Mouse (Mus musculus): ENCODE data around the gene Cacna1d.

The Cacna1d gene

DNA sequence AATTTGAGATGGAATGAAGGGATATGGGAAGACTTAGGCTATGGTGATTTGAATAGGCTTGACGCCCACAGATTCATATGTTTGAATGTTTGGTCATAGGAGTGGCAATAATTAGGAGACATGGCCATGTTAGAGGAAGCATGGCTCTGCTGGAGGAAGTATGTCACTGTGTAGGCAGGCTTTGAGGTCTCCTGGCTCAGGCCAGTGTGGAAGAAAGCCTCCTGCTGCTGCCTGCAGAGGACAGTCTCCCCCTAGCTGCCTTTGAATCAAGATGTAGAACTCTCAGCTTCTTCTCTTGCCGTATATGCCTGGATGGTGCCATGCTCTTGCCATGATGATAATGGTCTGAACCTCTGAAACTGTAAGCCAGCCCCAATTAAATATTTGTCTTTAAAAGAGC lies 120.2 kb downstream of the Cacna1d start:
- DNase-seq (ENCODE audit: low spot score), result no peak

DNA sequence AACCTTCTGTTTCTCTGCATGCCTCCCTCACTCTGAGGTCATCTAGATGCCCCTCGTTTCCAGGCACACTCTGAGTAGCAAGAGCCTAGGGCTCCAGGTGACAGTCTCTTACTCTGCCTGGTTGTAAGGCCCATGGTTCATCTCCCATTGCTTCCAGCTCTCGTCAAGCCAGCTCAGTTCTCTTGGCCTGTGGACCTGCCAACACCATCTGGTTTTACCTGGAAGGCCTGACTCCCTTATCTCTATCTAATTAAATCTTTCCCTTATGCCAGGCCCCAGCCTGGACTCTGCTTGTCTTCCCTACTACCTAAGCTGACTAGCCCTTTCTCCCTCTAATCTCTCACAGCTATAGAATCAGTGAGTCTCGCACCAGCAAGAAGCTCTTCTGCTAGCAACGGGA lies 124.2 kb downstream of the Cacna1d start:
- no peak for DNase-seq (ENCODE audit: low spot score)

DNA sequence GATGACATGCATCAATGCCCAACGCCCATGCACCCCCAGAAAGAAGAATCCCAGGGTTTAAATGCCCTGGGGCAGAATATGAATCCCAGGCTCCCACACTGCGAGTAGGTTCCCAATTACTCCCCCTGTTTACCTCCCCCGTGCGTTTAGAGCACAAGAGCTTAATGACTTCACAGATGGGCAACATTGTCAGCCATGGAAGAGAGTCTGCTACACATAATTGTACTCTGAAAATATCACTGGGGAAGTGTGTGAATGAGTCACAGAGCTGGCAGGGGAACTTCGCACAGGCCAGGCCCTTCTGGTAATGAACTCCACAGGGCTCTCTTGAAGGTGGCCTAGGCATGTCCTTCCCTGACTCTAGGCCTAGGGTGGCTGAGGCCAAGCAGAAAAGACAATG lies 125.4 kb downstream of the Cacna1d start:
- no peak for DNase-seq (ENCODE audit: low spot score)

DNA sequence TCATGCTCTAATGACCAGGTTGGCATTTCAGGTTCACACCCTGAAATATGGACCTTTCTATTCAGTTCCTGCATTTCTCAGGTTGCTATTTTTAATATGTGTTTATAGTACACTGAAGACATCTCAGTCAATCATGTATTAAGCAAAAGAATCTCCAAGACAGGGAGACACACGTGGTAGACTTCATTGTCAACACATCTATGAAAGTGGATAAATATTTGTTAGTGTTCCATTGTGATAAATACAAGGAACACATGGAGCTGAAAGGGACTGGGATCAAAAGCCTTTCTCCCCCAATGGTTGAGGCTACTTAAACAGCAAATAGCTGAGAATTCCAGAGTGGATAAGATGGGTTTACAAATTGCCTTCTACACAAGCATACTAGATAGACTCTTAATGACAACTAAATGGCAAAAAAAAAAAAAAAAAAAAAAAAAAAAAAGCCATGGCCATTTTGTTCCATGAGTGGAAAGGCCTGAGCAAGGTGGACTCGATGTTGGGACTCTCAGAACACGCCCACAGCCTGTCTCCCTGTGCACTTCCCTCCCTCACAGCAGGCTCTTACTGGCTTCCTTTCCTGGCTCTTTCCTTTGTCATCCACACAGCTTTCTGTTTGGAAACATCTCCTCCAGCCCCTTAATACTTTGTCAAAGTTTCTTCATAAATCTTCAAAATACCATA lies 127.6 kb downstream of the Cacna1d start:
- no peak for DNase-seq (ENCODE audit: low spot score)

DNA sequence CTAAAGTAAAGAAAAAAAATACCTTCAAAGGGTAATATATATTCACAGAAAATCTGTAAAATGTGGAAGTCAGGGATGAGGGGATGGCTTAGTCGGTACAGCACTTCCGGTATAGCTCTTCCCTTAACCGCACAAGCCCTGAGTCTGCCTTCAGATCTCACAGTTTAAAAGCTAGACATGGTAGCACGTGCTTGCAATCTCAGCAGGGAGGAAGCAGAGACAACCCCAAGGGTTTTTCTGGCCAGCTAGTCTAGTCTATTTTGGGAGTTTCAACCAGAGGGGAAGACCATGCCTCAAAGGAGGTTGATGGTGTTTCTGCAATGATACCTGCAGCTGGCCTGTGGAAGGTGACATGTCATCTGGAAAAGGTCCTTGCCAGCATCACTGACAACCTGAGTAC lies 128.9 kb downstream of the Cacna1d start:
- DNase-seq (ENCODE audit: low spot score), result no peak

DNA sequence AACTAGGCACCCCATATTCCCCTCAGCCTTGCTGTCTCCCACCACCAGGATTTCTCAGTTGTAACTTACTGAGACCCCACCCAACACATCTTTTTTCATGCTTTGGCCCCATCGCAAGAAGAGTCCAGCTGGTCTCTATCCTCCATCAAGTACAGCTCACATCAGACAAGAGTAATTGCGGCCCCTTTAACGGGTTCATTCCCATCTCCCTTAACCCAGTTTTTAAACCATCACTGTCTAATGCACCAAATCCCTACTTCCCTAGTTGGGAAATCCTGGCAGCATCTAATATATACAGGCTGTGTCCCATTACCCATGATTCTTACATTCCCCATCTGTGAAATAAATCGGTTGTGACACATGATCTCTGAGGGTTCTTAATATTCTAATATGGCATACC lies 130.8 kb downstream of the Cacna1d start:
- peak; percentile 33 for DNase-seq (ENCODE audit: low spot score)

DNA sequence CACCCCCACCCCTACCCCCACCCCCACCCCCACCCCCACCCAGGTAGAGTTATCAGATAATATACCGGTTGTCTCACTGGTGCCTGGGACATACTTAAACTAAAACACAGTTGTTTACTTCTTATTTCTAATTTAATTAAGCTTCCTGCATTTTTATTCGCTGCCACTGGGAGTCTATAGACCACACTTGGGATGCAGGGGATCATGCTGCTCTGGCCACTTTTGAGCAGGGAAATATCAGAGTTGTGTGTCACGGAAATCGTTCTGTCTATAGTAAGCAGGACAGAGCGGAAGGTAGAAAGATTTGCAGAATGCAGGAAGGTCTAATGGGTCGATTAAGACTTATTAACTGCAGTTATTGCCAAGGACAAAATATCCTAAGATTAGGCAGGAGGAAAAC lies 131.3 kb downstream of the Cacna1d start:
- DNase-seq (ENCODE audit: low spot score), result no peak

DNA sequence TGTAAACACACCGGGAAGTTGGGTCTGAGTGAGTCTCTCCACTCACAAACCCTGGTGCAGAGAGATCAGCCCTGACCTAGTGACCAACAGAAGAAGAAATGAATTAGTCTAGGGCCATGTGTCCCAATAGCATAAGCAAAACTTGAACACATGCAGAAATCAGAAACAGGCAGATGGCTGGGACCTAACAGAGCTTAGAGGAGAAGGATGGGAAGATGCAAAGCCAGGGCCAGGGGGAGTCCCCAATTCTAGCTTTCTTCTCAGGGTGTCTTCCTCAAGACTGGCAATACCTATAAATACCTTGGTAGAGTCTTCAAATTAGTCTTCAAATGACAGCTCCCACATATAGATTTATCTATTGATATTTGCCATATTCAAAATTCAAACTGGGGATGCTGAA lies 133.2 kb downstream of the Cacna1d start:
- DNase-seq (ENCODE audit: low spot score), result no peak

DNA sequence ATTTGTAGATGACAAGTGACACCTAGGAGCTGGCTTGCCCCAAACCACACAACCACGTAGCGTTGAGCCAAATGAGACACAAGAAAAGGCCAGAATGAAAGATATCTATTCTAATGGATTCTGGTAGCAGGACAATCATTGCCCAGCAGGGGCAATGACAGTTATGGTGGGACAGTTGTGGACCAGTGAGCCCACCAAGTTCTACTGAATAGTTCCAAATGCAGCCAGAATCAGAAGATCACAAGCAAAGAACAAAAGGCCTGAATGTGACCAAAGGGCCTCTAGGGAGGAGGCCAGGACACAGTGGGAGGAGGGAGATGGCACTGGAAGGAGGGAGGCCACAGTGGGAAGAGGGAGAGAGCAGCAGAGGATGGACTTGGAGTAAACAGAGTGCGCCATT lies 134.8 kb downstream of the Cacna1d start:
- DNase-seq (ENCODE audit: low spot score), result no peak

DNA sequence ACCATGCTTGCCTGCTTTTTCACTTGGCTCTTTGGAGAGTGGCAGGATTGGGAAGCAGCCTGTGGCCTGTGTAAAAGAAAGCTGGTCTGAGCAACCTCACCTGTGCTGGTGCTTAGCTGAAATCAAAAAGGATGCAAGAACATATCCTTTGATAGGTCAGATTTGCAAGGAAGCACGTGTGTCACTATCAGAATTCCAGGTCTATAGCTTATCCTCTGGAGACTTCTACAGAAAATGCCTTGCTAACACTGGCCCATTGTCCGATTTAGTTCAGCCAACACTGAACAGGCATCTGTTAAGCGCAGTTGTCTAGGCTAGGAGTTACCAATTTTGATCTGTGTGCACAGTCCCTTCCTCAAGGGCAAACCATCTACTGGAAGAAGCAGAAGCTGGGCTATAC lies 136.5 kb downstream of the Cacna1d start:
- no peak for DNase-seq (ENCODE audit: low spot score)

DNA sequence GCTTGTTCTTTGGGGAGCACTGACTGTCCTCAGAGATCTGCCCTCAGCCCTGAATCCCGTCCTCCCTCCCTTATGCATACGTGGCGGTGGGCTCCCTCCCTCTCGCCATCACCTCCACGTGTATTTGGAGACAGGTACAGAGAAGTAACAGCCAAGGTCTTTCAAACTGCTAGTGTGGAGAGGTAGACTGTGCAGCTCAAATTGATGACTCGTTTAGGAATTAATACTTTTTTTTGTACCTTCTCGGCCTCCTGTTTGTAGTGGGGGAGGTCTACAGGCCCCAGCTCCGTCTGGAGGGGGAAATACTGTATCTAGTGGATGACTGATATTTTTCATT lies 137.2 kb downstream of the Cacna1d start:
- DNase-seq (ENCODE audit: low spot score), result no peak

DNA sequence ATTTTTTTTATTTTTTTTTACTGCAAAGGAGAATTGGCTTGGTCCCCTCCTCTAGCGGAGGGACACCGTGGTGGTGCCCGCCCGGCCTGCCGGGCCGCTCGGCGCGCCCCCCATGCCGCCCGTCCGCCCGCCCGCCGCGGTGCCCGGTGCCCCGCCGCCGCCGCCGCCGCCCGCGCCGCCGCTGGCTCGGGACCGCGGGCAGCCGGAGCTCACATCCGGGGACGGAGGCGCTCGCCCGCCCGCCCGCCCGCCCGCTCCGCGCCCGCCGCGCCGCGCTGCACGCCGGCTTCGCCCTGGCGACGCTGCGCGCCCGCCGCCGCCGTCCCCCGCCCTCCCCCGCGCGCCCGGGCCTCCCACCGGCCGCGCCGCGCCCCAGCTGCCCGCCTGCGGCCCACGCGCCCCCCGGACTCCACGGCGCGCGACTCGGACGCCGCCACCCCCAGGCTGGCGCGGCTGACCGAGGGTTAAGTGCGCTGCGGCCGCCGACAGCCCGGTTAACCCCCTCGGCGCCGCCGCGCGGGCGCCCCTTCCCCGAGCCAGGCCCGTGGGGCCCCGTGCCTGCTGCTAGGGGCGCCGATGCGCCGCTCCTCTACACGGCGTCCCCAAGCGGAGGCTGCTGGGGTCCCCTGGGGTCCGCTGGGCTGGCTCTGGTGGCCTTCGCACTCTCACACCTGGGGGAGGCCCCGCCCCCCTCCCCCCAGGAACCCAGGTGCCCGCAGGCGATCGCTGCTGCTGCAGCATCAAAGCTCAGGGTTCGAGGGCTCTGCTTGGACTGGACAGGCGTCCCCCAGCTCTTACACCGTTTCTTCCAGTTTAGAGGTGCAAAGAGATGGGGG lies 137.7 kb downstream of the Cacna1d start:
- DNase-seq (ENCODE audit: low spot score), result peak; percentile 70

DNA sequence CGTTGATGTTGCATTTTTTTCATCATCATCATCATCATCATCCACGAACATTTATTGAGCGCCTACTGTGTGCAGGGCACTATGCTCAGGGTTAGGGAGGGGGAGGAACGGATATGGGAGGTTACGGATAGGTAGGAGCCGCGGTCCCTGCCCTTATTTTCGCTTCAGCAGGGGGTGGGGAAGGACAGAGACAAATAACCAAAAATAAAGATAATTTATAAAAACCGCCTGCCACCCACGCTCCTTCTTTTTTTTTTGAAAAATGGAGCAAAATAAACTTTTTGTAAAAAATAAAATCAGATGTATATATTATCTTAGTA lies 138.3 kb downstream of the Cacna1d start:
- DNase-seq (ENCODE audit: low spot score), result no peak

DNA sequence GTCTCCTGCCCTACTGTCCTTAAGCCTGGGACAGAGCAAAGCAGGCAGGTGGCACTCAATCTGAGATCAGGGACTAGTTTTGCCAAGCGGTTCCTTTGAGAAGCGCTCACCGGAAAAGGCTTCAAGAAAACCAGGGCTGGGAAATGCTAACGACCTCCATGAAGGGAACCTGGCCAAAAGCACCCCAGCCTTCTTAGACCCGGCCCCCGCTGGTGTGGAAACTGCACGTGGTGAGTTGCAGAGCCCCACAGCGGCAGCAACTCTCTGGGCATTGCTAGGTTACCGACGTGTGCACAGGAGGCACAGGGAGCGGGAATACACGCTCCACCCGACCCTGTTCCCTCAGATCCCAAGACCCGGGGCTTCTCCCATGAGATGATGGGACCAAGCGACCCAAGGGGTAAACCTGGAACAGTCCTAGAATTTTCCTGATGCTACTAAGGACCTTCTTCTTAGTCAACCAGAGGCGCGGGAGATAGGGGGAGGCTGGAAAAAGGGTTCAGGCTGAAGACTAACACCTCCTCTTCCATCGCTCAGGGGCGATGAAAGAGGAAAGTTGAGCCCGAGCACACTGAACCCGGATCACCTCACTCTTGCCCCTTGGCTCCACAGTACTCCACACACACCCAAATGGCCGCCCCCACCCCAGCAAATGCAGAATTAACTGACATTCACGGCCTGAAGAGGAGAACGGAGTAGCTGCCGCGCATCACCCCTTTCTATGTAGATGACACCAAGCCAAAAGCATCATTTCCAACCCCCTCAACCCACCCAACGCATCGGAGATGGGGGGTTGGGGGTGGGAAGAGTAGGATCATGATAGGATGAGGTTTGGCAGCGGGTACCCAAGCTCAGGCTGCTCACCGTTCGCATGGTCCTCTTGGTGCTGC lies 138.9 kb downstream of the Cacna1d start:
- peak; percentile 59 for DNase-seq (ENCODE audit: low spot score)

DNA sequence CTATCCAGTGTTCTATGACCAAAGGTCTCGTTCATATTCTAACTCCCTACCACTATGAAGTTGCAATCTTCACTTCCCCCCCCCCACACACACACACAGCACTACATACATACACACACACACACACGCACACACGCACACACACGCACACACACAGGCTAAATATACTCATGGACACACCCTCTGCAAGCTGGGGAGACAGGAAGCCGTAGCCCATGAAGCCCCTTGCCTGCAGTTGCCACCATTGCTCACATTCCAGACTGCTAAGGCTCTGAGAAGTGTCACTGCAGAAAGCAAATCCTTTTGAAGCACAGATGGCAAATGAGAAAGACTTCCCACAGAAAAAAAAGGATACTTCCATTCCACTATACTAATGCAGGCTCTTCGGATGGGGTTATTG lies 141.0 kb downstream of the Cacna1d start:
- no peak for DNase-seq (ENCODE audit: low spot score)

DNA sequence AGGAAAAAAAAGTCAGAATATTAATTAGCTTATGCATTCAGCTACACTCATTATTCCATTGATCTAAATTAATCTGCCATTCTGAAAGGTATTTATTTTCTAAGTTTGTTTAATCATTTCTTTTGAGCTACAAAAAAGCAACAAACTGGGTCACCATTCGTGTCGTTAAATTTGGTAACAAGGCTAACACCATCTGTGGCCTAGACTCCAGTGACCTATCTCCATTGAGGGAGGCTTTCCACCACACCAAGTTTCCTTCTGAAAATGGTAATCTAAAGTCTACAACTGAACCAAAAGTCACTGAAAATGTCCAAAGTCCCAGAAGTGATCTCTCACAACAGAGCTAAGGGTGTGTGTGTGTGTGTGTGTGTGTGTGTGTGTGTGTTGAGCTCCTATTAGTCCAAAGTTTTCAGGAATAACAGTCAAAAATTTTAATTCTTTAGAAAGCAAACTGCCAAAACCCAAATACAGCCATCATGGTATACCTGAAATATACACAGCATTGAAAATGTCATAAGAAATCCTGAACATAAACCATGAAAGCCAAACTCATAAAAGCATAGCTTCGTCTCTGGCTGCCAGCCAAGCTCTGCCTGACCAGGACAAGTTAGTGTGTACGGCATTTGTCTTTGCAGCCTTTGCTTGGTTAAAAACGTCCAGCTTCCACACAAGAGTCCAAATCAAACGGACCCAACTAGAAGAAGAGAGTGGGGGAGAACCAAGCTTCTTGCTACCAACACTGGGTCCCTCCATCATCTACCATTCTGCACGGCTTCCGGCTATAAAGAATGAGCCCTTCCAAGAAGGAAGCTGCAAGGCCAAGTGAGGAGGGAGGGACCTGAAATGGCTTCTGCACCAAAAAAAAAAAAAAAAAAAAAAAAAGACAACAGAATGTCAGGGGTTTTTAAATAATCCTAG lies 146.0 kb downstream of the Cacna1d start:
- no peak for DNase-seq (ENCODE audit: low spot score)

DNA sequence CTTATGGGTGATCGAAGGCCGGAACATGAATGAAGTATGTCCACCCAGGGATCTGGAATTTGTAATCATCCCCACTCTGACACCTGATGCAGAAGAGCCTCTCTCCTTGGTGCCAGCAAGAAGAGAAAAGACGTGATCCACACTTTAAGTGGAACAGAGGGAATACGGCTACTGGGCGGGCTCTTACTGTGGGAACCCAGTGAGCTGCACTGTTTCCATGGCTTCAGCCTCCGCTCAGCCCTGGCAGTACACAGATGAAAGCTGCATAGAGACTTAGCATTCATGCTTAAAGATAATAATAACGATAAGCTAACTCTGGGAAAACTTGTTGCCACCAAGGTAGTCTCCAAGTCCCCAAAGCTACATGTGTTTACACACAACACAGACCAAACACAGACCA lies 147.5 kb downstream of the Cacna1d start:
- no peak for DNase-seq (ENCODE audit: low spot score)

DNA sequence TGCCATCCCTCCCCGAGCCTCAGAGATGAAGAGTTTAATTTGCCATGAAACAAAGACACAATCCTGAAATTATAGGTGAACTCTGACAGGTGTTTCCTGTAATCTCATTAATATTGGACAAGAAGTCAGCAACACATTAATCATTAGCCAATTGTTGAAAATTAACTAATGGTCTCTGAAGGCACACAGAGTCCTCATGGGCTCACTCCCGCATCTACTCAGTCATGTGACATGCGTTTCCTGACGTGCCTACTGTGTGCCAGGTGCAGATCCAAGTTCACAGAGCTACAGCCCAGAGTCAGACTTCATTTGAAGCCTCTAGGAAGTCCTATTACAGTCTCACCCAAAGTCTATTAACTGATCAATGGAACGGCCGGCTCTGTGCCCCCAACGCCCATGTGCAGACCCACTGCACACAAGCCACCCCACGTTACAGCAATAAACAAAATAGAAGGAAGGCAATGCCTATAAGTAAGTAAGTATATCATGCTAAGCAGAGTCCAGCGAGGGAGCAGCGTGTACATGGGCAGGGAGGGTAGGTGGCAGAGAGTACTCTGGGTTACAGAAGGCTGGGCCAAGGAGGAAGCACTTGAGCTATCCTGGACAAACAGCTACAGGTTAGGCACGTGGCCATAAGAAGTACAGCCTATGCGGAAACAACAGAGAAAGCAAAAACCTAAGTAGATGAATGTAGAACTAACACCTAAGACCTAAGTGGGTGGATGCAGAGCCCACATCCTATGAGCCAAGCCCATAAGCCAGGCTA lies 149.2 kb downstream of the Cacna1d start:
- no peak for DNase-seq (ENCODE audit: low spot score)

DNA sequence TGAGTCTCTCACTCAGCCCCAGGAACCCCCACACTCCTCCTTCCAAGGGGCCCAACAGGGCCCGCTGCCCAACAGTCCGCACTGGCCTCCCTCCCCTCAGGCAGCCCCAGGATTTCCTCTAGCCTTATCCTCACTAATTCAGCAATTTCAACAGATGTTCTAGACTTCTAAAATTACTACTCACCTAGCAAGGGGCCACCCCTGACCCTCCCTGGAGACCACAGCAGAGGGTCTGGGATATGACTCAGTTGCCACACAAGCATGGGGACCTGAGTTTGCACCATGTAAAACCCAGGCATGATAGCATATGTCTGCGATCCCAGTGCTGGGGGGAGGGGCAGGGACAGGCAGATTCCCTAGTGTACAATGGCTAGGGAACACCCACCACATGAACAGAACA lies 151.1 kb downstream of the Cacna1d start:
- no peak for DNase-seq (ENCODE audit: low spot score)

DNA sequence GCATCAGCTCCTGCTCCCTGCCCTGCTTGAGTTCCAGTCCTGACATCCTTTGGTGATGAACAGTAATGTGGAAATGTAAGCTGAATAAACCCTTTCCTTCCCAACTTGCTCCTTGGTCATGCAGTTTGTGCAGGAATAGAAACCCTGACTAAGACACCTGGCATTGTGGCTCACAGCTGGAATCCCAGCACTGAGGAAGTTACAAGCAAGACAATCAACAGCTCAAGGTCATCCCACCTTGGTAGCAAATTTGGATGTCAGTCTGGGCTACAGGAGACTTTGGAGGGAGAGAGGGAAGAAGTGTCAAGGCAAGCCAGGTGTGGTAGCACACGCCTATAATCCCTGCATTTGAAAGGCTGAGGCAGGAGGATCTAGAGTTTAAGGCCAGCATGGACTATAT lies 159.4 kb downstream of the Cacna1d start:
- DNase-seq (ENCODE audit: low spot score), result no peak

Measured in retina, embryonic 14.5 days (tissue).